Mouse (Mus musculus) midbrain, embryonic 14.5 days (tissue): Measurements from ENCODE around the gene Srcap. TPM values are rescaled to one million over a fixed set of nuclear protein-coding genes. Genes with fewer than 3 reads are reported as not detected.

Source experiments
- ATAC-seq: fragments of 200-750 bp; cut with Nextera tagmentation; 2 replicates; pipeline ENCODE4 v1.8.0; 2017; ENCODE audit warnings: moderate number of reproducible peaks, moderate library complexity; ENCODE audit not compliant: low FRiP score, low TSS enrichment
- DNase-seq: peaks from one replicate; pipeline ENCODE4 v3.0.0-alpha.2; 2015
- H3K27ac ChIP-seq: fragments of 300-500 bp; sonication (generic); replicated peaks from 2 replicates; pipeline ENCODE4 v1.5.1; 2014; ENCODE audit warnings: mild to moderate bottlenecking, low read depth, low read length, moderate library complexity
- H3K27me3 ChIP-seq: fragments of 300-500 bp; sonication (generic); 2 replicates; pipeline ENCODE4 v1.6.1; 2014; ENCODE audit warnings: low read length, control low read depth, mixed read lengths; ENCODE audit not compliant: control insufficient read depth, insufficient read depth
- H3K36me3 ChIP-seq: fragments of 300-500 bp; sonication (generic); 2 replicates; pipeline ENCODE4 v1.6.1; 2014; ENCODE audit warnings: low read length, control low read depth; ENCODE audit not compliant: control insufficient read depth, insufficient read depth
- H3K4me1 ChIP-seq: fragments of 300-500 bp; sonication (generic); 2 replicates; pipeline ENCODE4 v1.6.1; 2014; ENCODE audit warnings: mild to moderate bottlenecking, antibody characterized with exemption, low read length, control low read depth; ENCODE audit not compliant: control insufficient read depth, insufficient read depth
- H3K4me2 ChIP-seq: fragments of 300-500 bp; sonication (generic); 2 replicates; pipeline ENCODE4 v1.6.1; 2014; ENCODE audit warnings: mild to moderate bottlenecking, low read length, moderate library complexity
- H3K4me3 ChIP-seq: fragments of 300-500 bp; sonication (generic); replicated peaks from 2 replicates; pipeline ENCODE4 v1.5.1; 2014; ENCODE audit warnings: low read depth, low read length
- H3K9ac ChIP-seq: fragments of 300-500 bp; sonication (generic); replicated peaks from 2 replicates; pipeline ENCODE4 v1.6.1; 2014; ENCODE audit warnings: mild to moderate bottlenecking, low read length, moderate library complexity
- H3K9me3 ChIP-seq: fragments of 300-500 bp; sonication (generic); 2 replicates; pipeline ENCODE4 v1.6.1; 2016; ENCODE audit warnings: low read length, control low read depth, mixed read lengths; ENCODE audit not compliant: control insufficient read depth
- WGBS: fragments of 180-500 bp; shearing (Covaris S2); extraction: QIAGEN DNeasy Blood & Tissue Kit; methylation state at CpG from one replicate; pipeline ENCODE4 v1.1.7; 2014; 5-methylcytosine and 5-hydroxymethylcytosine counted together
- polyA plus RNA-seq: library from polyadenylated mRNA; unstranded; fragments of >200 nt; fragmentation: Nextera tagmentation; extraction: Ambion mirVana; gene quantifications from 2 replicates; pipeline ENCODE4 v1.2.1, GENCODE M21; 2014

The Srcap gene
- polyA plus RNA-seq, 1 experiment from 2014 or later = 64.3 TPM

DNA sequence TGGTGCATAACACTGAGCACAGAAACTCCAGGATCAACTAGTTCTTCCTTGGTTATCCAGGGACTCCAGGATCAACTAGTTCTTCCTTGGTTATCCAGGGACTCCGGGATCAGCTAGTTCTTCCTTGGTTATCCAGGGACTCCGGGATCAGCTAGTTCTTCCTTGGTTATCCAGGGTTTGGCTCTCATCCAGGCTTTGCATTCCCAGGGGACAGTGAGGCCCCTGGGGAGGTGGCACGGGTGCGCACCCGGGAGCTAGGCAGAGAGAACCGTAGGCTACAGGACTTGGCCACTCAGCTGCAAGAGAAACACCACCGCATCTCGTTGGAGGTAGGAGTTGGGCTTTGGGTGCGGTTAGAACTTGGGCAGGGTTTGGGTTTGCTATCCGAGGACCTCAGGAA, 79.3 kb downstream of the Srcap start:
- Histone ChIP-seq H3K4me3 (no peak overlapping the region), H3K4me2 (no peak overlapping the region), H3K9ac (no peak overlapping the region), H3K4me1 (peaks cover 14% of the 10 kb centered on the region; the same call in 1 of the 2 replicates), H3K9me3 (no peaks in the 10 kb centered on the region), H3K36me3 (peaks cover 66% of the 10 kb centered on the region), H3K27me3 (no peaks in the 10 kb centered on the region), H3K27ac (no peak overlapping the region)
- DNase-seq (no peak), ATAC-seq (no peak)
- WGBS = 95% methylated on average over 10 of the region's 10 CpGs

DNA sequence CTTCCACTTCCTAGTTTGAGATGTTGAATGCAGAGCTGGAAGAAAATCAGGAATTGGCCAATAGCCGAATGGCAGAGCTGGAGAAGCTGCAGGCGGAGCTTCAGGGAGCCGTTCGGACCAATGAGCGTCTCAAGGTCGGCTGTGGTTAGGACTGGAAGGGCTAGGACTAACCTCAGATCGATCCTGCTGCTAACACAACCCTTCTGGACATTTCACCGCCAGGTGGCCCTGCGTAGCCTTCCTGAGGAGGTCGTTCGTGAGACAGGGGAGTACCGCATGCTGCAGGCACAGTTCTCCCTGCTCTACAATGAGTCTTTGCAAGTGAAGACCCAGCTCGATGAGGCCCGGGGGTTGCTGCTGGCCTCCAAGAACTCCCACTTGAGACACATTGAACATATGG, 80.8 kb downstream of the Srcap start:
- H3K4me2 ChIP-seq = no peak overlapping the region
- no peaks in the 10 kb centered on the region for H3K27me3 ChIP-seq
- ATAC-seq (no peak), DNase-seq (no peak)
- no peak overlapping the region for H3K4me3 ChIP-seq
- H3K36me3 ChIP-seq = peaks cover 81% of the 10 kb centered on the region
- no peaks in the 10 kb centered on the region for H3K9me3 ChIP-seq
- H3K4me1 ChIP-seq = peaks cover 10% of the 10 kb centered on the region; the same call in 1 of the 2 replicates
- no peak overlapping the region for H3K27ac ChIP-seq
- no peak overlapping the region for H3K9ac ChIP-seq
- 92% methylated on average over 14 of the region's 14 CpGs for WGBS

DNA sequence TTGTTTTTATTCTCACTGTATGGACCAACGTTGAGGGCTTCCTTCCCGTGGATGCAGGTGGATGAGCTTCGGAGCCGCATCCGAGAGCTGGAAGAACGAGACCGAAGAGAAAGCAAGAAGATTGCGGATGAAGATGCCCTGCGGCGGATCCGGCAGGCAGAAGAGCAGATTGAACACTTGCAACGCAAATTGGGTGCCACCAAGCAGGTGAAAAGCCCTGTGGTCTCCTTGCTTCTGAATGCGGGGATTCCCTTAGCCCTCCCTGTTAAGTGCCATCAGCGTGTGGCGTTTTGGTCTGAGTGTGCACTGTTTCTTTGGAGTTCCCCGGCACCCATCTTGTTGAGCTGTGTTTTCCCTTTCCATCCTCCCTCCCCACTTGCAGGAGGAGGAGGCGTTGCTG, 85.0 kb downstream of the Srcap start:
- Histone ChIP-seq H3K27ac (no peak overlapping the region), H3K27me3 (no peaks in the 10 kb centered on the region), H3K9ac (no peak overlapping the region), H3K9me3 (no peaks in the 10 kb centered on the region), H3K4me1 (no peaks in the 10 kb centered on the region), H3K4me3 (no peak overlapping the region), H3K36me3 (peaks cover 100% of the 10 kb centered on the region), H3K4me2 (no peak overlapping the region)
- no peak for DNase-seq
- ATAC-seq = no peak
- WGBS = 94% methylated on average over 17 of the region's 17 CpGs

DNA sequence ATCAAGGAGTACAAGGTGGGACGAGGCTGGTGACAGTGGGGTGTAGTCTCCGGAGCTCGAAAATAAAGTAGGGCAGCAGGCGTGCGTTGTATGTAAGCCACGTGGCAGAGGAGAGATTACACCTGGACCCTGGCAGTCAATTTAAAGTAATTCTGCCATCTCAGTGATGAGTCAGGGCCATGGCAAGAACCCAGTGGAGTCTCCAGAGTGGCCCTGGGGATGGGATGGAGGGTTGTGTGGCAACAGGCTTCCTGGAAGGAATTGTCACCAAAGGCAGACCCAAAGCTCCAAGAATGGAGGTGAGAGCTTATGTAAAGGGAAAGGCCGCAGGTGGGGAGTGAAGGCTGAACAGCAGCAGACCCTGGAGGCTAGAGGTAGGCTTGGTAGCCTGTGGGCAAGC, 88.8 kb downstream of the Srcap start:
- Histone ChIP-seq H3K4me1 (no peaks in the 10 kb centered on the region), H3K9ac (no peak overlapping the region), H3K4me3 (no peak overlapping the region), H3K4me2 (no peak overlapping the region), H3K9me3 (no peaks in the 10 kb centered on the region), H3K36me3 (peaks cover 95% of the 10 kb centered on the region), H3K27me3 (no peaks in the 10 kb centered on the region), H3K27ac (no peak overlapping the region)
- WGBS = 94% methylated on average over 7 of the region's 7 CpGs
- no peak for ATAC-seq
- no peak for DNase-seq

DNA sequence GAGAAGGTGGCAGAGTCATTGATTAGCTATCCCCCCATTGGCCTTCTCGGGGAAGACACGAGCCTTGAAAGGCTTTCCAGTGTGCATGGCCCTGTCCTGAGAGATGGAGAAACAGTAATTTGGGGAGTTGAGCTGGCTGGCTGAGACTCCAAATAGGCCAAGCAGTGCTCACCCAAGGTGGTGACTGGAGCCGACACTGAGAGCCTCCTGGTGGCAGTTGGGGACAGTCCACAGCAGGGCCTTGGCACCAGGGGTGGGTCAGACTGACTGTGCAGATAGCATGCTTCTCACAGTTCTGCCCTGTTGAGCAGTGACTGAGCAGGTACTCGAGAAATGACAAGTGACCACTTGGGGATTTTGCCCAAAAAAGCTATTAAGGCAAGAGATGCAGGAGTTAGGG, 90.0 kb downstream of the Srcap start:
- WGBS = 89% methylated on average over 4 of the region's 4 CpGs
- Histone ChIP-seq H3K27me3 (no peaks in the 10 kb centered on the region), H3K9me3 (no peaks in the 10 kb centered on the region), H3K4me2 (no peak overlapping the region), H3K4me3 (no peak overlapping the region), H3K27ac (no peak overlapping the region), H3K9ac (no peak overlapping the region), H3K4me1 (no peaks in the 10 kb centered on the region), H3K36me3 (peaks cover 90% of the 10 kb centered on the region)
- DNase-seq (no peak), ATAC-seq (no peak)

DNA sequence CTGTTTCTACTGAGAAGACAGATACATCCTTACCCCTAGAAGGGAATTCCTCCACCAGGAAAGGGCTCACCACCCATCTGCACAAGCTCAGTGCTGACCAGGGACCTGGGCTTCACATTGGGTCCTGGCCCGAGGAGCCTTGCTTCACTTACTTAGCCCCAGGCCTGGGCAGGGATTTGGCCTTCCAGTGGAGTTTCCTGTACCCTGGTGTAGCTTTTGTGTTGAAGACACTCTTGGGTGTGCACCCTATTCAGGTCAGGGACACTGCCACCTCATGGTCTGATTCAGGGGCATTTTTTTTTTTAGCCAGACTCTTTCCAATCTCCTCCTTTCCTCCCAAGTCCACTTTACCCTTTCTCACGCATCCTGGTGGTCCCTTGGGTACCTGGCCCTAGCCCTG, 91.1 kb downstream of the Srcap start:
- Histone ChIP-seq H3K4me1 (no peaks in the 10 kb centered on the region), H3K4me3 (no peak overlapping the region), H3K36me3 (peaks cover 90% of the 10 kb centered on the region), H3K27ac (no peak overlapping the region), H3K9ac (no peak overlapping the region), H3K9me3 (no peaks in the 10 kb centered on the region), H3K27me3 (no peaks in the 10 kb centered on the region), H3K4me2 (no peak overlapping the region)
- DNase-seq (no peak), ATAC-seq (no peak)
- 90% methylated on average over 2 of the region's 2 CpGs for WGBS

DNA sequence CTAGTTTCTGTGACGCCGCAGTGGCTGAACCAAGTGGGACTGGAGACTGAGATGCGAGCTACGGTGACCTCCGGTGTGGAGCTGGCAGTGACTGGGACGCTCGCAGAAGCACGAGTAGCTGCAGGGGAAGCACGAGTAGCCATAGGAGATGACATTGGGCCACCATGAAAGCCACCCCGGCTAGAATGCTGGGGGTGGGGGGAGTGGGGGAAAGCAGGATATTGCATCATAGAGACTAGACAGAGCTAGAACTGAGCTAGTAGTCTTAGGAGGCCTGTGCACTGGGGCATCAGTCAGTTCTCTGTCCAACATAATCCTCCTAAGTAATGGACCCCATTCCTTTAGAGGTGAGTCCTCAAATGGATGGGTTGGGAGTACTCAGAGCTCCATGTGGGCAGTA, 92.5 kb downstream of the Srcap start:
- WGBS = 93% methylated on average over 10 of the region's 10 CpGs
- no peak for ATAC-seq
- Histone ChIP-seq H3K9me3 (no peaks in the 10 kb centered on the region), H3K27ac (no peak overlapping the region), H3K27me3 (no peaks in the 10 kb centered on the region), H3K4me1 (no peaks in the 10 kb centered on the region), H3K4me3 (no peak overlapping the region), H3K36me3 (peaks cover 90% of the 10 kb centered on the region), H3K9ac (no peak overlapping the region), H3K4me2 (no peak overlapping the region)
- no peak for DNase-seq

DNA sequence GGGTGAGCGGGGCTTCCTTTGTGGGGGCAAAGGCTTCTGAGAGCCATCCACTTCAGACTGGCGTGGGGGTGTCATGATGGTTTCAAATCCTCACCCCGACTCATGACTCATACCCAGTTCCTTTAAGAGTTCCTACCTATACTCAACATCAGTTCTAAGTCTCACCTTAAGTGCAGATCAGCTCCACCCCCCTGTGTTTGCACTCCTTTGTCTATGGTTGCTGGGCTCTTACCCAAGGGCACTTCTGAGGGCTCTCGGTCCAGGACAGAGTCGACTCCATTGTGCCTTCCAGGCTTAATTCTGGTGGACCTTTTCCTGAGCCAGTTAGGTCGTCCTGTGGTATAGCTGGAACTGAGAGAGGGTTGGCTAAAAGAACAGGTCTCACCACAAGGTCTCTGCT, 95.4 kb downstream of the Srcap start:
- no peaks in the 10 kb centered on the region for H3K4me1 ChIP-seq
- DNase-seq (no peak), ATAC-seq (no peak)
- H3K27ac ChIP-seq = no peak overlapping the region
- peaks cover 90% of the 10 kb centered on the region for H3K36me3 ChIP-seq
- 88% methylated on average over 6 of the region's 6 CpGs for WGBS
- no peaks in the 10 kb centered on the region for H3K9me3 ChIP-seq
- no peaks in the 10 kb centered on the region for H3K27me3 ChIP-seq
- no peak overlapping the region for H3K4me3 ChIP-seq
- H3K9ac ChIP-seq = no peak overlapping the region
- no peak overlapping the region for H3K4me2 ChIP-seq
